Mouse (Mus musculus): ENCODE results near the gene D930048N14Rik.
"Not testable (repeated sequence)": the region's sequence is repeated elsewhere in the genome, so short reads cannot be mapped to it uniquely, and the experiment has no call there.

D930048N14Rik gene

DNA sequence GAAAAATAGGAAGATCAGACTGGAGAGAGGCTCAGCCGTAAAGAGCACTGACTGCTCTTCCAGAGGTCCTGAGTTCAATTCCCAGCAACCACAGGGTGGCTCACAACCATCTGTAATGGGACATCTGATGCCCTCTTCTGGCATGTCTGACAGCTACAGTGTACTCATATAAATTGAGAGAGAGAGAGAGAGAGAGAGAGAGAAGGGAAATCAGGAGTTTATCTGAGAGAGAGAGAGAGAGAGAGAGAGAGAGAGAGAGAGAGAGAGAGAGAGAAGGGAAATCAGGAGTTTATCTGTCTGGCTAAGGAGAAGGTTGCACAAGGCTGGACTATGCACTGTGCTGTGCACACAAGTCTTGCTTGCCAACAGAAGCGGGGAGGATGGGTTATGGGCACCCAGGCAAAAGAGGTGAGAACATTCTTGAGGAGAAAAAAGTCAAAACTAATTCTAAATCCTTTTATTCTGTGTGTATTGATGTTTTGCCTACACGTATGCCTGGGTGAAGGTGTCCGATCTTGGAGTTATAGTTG lies 2.2 kb downstream of the D930048N14Rik start:
- no peak for DNase-seq (ENCODE audit: low spot score in 2 of 2)

DNA sequence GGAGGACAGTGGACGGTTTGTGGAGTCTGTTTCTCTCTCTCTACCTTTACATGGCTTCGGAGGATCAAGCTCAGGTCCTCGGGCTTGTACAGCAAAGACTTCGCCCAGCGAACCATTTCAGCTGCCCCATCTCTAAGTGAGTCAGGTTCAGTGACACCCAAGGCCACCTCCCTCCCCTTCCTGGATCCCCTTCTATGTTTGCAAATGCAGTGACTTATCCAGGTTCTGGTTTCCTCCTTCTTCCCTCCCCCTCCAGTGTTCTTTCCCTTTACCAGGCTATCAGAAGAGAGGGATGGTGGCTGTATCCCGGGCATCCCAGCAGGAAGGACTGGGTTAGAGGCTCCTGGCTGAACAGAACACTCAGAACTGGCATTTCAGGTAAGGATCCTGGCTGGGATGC lies 3.0 kb downstream of the D930048N14Rik start:
- DNase-seq (ENCODE audit: low spot score in 2 of 2): no peak

- DNase-seq (ENCODE audit: low spot score in 2 of 2): no peak
Measured at GRCm38 (mm10) chr11:51654891-51655290, 4.1 kb downstream of the D930048N14Rik start.

DNA sequence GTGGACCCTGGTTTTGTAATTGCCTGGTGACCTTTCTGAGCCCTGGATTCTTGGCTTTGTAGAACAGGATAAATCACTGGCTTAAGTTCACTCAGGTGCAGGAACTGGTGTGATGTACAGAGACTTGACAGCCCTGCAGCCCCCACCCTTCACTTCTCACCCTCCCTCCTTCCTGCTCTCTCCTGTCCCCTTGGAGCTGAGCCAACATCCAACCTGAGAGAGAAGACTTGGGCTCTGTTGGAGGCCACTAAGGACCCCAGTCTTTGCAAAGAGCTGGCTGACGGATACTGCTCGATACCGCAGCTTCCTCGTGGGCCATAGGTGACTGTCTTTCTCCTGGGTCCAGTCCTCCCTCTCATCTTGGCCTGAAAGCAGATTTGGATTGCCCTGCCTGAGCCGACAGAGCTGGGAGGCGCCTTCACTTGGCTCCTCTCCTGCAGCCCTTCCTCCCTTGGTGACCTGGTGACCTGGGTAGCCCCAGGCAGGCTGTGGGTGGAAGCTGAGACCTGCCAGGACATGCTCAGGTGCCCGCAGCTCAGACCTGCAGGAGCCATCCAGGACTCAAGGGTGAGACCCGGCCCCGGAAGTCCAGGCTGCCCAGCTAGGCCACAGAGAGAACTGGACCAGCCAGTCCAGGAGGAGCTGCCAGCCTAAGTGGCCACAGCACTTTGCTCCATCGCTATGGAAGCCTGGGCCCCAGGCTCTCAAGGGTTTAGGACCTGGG lies 6.2 kb downstream of the D930048N14Rik start:
- DNase-seq (ENCODE audit: low spot score in 2 of 2): no peak

- DNase-seq (ENCODE audit: low spot score in 2 of 2): no peak
Measured at GRCm38 (mm10) chr11:51658291-51658690, 7.5 kb downstream of the D930048N14Rik start.

DNA sequence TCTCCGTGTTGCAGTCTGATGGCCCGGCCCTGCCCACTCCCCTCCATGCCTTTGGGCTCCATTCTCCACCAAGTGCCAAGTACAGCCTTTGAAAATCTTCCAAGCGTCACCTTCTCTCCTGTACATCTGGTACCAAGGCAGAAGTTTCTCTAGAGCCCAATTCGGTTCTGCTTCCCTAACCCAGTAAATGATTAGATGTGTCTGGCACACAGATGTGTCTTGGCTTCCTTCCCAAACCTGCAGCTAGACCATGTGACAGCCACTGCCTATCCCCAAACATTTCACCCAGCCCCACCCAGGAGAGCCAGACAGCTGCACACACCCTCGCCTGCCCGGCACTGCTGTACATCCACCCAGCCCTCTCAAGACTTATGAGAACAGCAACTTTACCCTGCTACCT lies 8.0 kb downstream of the D930048N14Rik start:
- DNase-seq (ENCODE audit: low spot score in 2 of 2): no peak

GRCm38 (mm10) chr11:51661867-51662365 lies 11.2 kb downstream of the D930048N14Rik start:
- no peak for DNase-seq (ENCODE audit: low spot score in 2 of 2)

GRCm38 (mm10) chr11:51662632-51663031 lies 11.9 kb downstream of the D930048N14Rik start:
- no peak for DNase-seq (ENCODE audit: low spot score in 2 of 2)

- DNase-seq (ENCODE audit: low spot score in 2 of 2): not testable (repeated sequence)
Measured at GRCm38 (mm10) chr11:51664747-51665146, 14.0 kb downstream of the D930048N14Rik start.

- DNase-seq (ENCODE audit: low spot score in 2 of 2): no peak
Measured at GRCm38 (mm10) chr11:51670846-51671245, 20.1 kb downstream of the D930048N14Rik start.

DNA sequence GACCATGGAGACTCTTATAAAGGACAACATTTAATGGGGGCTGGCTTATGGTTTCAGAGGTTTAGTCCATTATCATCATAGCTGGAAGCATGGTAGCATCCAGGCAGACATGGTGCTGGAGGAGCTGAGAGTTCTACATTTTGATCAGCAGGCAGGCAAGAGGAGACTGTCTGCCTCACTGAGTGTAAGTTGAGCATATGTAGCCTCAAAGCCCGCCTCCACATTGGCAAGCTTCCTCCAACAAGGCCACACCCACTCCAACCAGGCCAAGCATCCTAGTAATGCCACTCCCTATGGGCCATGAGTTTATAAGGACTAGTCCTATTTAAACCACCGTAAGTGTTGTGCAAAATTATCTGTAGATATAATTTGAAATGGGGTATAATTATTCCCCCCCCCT lies 20.6 kb downstream of the D930048N14Rik start:
- DNase-seq (ENCODE audit: low spot score in 2 of 2): no peak

DNA sequence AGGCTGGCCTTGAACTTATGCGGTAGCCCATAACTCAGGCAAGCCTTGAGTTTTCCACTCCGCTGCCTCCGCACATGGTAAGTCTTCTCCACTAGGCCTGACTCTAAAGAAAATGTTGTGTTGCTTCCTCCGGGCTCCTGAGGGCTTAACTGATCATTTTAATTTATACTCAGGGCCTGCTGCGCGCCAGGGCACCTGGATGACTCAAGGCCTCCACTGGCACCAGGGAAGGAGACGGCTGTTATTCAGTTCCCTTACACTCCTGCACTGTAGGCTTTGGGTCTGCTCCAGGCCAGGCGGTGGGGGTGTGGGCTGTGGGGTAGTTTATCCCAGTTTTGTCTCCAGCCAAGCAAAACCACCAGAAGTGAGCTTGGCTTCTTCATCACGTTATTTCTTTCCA lies 22.5 kb downstream of the D930048N14Rik start:
- DNase-seq (ENCODE audit: low spot score in 2 of 2): no peak

DNA sequence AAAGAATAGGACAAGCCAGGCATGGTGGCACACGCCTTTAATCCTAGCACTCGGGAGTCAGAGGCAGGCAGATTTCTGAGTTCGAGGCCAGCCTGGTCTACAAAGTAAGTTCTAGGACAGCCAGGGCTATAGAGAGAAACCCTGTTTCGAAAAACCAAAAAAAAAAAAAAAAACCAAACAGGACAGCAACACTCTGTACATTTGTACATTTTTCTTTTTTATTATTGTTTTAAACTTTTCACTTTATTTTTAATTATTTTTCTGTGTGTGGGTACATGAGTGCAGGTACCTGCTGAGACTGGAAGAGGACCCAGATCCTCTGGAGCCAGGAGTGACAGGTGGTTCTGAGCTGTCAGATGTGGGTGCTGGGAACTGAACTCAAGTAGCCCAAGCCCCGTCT lies 24.6 kb downstream of the D930048N14Rik start:
- no peak for DNase-seq (ENCODE audit: low spot score in 2 of 2)

- no peak for DNase-seq (ENCODE audit: low spot score in 2 of 2)
Measured at GRCm38 (mm10) chr11:51677737-51678418, 27.1 kb downstream of the D930048N14Rik start.

DNA sequence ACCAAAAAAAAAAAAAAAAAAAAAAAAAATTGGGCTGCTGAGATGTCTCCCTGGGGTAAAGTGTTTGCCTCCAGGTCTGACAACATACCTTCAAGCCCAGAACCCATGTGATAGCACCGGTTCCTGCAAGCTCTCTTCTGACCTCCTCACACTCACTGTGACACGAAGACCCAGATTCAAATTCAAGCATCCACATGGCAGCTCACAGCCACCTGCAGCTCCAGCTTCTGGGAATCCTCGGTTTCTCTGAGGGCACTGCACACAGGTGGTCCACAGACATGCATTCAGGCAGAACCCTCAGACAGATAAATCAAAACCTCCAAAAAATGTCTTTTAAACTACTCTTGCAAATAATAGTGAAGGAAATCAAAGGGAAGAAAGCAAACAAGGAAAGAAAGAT lies 28.7 kb downstream of the D930048N14Rik start:
- no peak for DNase-seq (ENCODE audit: low spot score in 2 of 2)

- DNase-seq (ENCODE audit: low spot score in 2 of 2): peak; percentile 81 to 88
Measured at GRCm38 (mm10) chr11:51681324-51681975, 30.7 kb downstream of the D930048N14Rik start.

DNA sequence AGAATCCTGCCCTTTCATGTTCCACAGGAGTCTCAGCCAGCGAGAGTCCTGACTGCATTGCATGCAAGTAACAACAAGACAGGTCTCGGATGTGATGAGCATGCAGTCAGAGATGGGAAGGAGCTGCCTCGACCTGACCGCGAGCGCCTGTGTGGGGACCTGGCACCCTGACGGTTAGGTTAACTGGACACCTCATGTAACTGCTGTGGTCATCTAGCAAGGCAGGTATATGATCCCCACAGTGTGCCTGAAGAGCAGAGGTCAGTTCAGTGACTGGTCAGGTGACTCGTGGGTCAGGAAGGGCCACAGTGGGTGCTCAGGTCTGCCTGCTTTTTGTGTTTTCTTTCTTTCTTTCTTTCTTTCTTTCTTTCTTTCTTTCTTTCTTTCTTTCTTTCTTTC lies 31.2 kb downstream of the D930048N14Rik start:
- no peak for DNase-seq (ENCODE audit: low spot score in 2 of 2)

DNA sequence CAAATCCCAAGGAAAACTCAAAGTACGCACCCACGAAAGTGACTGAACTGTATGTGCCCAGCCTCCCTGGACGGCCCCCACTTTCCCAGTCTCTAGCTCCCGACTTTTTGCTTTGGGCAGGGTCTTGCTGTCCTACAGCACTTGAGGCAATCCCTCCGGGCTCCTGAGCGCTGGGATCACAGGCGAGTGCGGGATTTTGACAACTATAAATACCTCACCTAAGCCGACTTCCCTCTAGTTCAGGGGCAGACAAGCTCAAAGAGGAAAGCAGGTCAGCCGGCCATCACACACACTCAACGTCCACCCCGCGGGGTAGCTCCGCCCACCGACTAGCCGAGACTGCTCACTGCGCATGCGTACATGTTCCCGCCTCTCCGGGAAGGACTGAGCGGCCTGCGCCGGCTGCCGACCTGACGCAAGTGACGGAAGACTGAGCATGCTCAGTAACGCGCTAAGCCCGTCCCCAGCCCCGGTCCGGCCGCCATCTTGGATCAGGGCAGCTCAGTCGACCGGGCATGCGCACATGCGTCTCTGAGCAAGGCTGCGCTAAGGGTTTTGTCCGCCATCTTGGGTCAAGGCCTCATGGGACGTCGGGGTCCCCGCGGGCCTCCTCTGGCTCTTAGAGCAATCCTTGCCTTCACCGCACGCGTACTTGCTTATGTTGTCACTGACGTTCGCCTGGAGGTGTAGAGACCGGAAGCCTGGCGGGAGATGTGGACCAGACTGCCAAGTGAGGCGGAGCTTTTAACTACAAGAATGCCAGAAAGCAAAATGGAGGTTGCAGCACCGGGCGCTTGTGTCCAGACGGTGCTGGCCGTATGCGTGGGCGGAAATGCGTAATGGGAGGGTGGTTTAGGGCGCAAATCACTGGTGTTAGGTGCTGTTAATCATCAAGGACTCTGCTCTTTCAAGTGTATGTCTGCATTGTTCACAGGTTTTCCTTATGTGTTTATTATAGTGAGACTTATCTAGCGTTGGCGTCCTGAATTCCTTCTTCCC lies 37.9 kb downstream of the D930048N14Rik start, which contains the start of gene 0610009B22Rik:
Gene 0610009B22Rik, minus strand, starts transcription at position 545 of the 999 bp plus-strand sequence.
- DNase-seq (ENCODE audit: low spot score in 2 of 2): peak; percentile 99 to 100

DNA sequence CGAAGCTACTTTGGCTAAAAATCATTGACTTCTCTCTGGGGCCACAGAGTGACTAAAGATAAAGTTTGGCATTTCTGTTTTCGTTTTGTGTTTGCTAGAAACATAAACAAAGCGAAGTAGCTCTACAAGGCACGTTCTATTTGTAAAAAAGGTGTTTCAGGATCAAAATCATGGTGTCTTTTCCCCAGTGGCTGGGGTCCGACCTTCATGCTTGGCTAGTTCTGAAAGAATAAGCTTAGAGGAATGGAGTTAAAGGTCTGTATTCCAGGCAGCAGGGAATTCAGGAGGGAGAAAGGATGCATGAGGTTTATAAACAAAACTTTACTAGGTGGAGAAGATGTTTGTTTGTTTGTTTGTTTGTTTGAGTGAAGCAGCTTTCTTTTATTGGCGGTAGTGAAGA lies 38.6 kb downstream of the D930048N14Rik start:
- no peak for DNase-seq (ENCODE audit: low spot score in 2 of 2)

DNA sequence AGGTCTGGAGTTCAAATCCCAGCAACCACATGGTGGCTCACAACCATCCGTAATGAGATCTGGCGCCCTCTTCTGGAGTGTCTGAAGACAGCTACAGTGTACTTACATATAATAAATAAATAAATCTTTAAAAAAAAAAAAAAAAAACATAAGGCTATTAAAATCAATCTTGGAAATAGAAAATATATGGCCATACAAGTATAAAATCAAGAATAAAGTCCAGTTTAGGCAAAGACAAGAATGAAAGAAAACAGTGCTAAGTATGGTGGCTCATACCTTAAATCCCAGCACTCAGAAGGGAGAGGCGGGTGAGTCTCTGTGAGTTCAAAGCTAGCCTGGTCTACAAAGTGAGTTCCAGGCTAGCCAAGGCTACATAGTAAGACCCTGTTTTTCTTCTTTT lies 39.8 kb downstream of the D930048N14Rik start:
- not testable (repeated sequence) for DNase-seq (ENCODE audit: low spot score in 2 of 2)

DNA sequence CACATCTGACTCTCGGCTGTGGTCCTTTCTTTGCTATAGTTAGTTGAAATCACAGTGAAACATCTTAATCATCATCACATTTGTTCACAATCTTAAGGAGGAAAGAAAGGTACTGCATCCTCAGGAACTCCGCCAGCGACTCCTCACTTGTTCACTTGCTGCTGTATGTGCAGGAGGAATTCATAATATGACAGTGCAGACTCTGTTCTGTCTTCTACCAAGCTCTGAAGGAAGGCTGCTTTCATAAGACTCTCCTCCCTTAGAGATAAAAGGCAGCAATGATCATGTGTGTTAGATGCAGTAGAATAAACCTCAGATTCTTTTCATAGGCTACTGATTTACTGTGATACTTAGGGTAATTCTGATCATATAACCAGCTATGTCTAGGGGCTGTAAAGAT lies 44.2 kb downstream of the D930048N14Rik start:
- DNase-seq (ENCODE audit: low spot score in 2 of 2): no peak
